Mouse (Mus musculus) intestine, embryonic 15.5 days (tissue): ENCODE data around the gene Leap2. TPM values are rescaled to one million over a fixed set of nuclear protein-coding genes. Genes with fewer than 3 reads are reported as not detected.

Experiments used
- ATAC-seq: fragments of 200-750 bp; cut with Nextera tagmentation; 2 replicates; pipeline ENCODE4 v1.8.0; 2017; ENCODE audit warnings: moderate TSS enrichment, moderate library complexity
- H3K27ac ChIP-seq: fragments of 300-500 bp; sonication (generic); 2 replicates; pipeline ENCODE4 v1.5.1; 2015; ENCODE audit warnings: mild to moderate bottlenecking, inconsistent platforms
- H3K27me3 ChIP-seq: fragments of 300-500 bp; sonication (generic); replicated peaks from 2 replicates; pipeline ENCODE4 v1.6.1; 2015; ENCODE audit warnings: inconsistent platforms
- H3K36me3 ChIP-seq: fragments of 300-500 bp; sonication (generic); 2 replicates; pipeline ENCODE4 v1.6.1; 2015; ENCODE audit warnings: inconsistent platforms
- H3K4me1 ChIP-seq: fragments of 300-500 bp; sonication (generic); replicated peaks from 2 replicates; pipeline ENCODE4 v1.6.1; 2015; ENCODE audit warnings: inconsistent platforms
- H3K4me2 ChIP-seq: fragments of 300-500 bp; sonication (generic); replicated peaks from 2 replicates; pipeline ENCODE4 v1.6.1; 2015; ENCODE audit warnings: mild to moderate bottlenecking, inconsistent platforms
- H3K4me3 ChIP-seq: fragments of 300-500 bp; sonication (generic); replicated peaks from 2 replicates; pipeline ENCODE4 v1.5.1; 2015; ENCODE audit warnings: inconsistent platforms
- H3K9ac ChIP-seq: fragments of 300-500 bp; sonication (generic); 2 replicates; pipeline ENCODE4 v1.6.1; 2015; ENCODE audit warnings: inconsistent platforms
- H3K9me3 ChIP-seq: fragments of 300-500 bp; sonication (generic); 2 replicates; pipeline ENCODE4 v1.6.1; 2016; ENCODE audit warnings: inconsistent platforms
- WGBS: fragments of 180-500 bp; shearing (Covaris S2); methylation state at CpG from one replicate; pipeline ENCODE4 v1.1.7; 2015; 5-methylcytosine and 5-hydroxymethylcytosine counted together
- polyA plus RNA-seq: library from polyadenylated mRNA; unstranded; fragments of >200 nt; fragmentation: Nextera tagmentation; extraction: Ambion mirVana; gene quantifications from 2 replicates; pipeline ENCODE4 v1.2.1, GENCODE M21; 2015

Gene Leap2
- polyA plus RNA-seq, 1 experiment from 2014 or later = 7.3 TPM

- Histone ChIP-seq H3K27me3 (peaks cover 9% of the 10 kb centered on the region), H3K4me2 (peak within 1 kb of the TSS; percentile 86), H3K4me3 (peak within 1 kb of the TSS; percentile 48), H3K4me1 (peaks cover 10% of the 10 kb centered on the region; the same call in 1 of the 2 replicates), H3K9ac (peak within 1 kb of the TSS; percentile 55), H3K9me3 (no peaks in the 10 kb centered on the region), H3K27ac (no peak within 1 kb of the TSS), H3K36me3 (no peaks in the 10 kb centered on the region)
- peak; percentile 86 for ATAC-seq
- 5% methylated on average over 41 of the region's 42 CpGs for WGBS
These were observed 33.8 kb upstream of the Leap2 start, which contains the start of the genes Gm10447 and Shroom1 for GRCm38 (mm10) chr11:53456474-53457371. TSS of gene Gm10447 (minus strand) at chr11:53457110. TSS of gene Shroom1 (plus strand) at chr11:53457205.

GRCm38 (mm10) chr11:53453031-53453430 is 30.1 kb upstream of the Leap2 start:
- H3K4me3 ChIP-seq = no peak overlapping the region
- H3K27me3 ChIP-seq = 0 out of 2 replicates have a peak, but pooled peaks cover 2% of the 10 kb centered on the region
- ATAC-seq = no peak
- peaks cover 21% of the 10 kb centered on the region for H3K4me1 ChIP-seq
- H3K4me2 ChIP-seq = no peak overlapping the region
- H3K27ac ChIP-seq = no peak overlapping the region
- WGBS = 79% methylated on average over 5 of the region's 5 CpGs
- no peaks in the 10 kb centered on the region for H3K9me3 ChIP-seq
- H3K36me3 ChIP-seq = no peaks in the 10 kb centered on the region
- H3K9ac ChIP-seq = no peak overlapping the region

GRCm38 (mm10) chr11:53452396-53452795 is 29.4 kb upstream of the Leap2 start:
- H3K4me3 ChIP-seq = no peak overlapping the region
- peaks cover 18% of the 10 kb centered on the region for H3K4me1 ChIP-seq
- no peak for ATAC-seq
- no peaks in the 10 kb centered on the region for H3K36me3 ChIP-seq
- H3K27me3 ChIP-seq = no peaks in the 10 kb centered on the region
- H3K9ac ChIP-seq = no peak overlapping the region
- WGBS = 97% methylated on average over 9 of the region's 9 CpGs
- H3K4me2 ChIP-seq = no peak overlapping the region
- H3K27ac ChIP-seq = no peak overlapping the region
- H3K9me3 ChIP-seq = no peaks in the 10 kb centered on the region

- Histone ChIP-seq H3K9ac (no peak overlapping the region), H3K4me3 (no peak overlapping the region), H3K9me3 (no peaks in the 10 kb centered on the region), H3K36me3 (no peaks in the 10 kb centered on the region), H3K4me1 (peaks cover 12% of the 10 kb centered on the region), H3K27ac (peak overlapping the region; percentile 67; the same call in 1 of the 2 replicates), H3K27me3 (no peaks in the 10 kb centered on the region), H3K4me2 (no peak overlapping the region)
- ATAC-seq = peak; percentile 46; the same call in 1 of the 2 replicates
- WGBS = 35% methylated on average over 2 of the region's 2 CpGs
These were observed 28.4 kb upstream of the Leap2 start for GRCm38 (mm10) chr11:53451361-53451760.

GRCm38 (mm10) chr11:53450070-53450705 is 27.2 kb upstream of the Leap2 start:
- Histone ChIP-seq H3K4me3 (no peak overlapping the region), H3K9ac (no peak overlapping the region), H3K27me3 (no peaks in the 10 kb centered on the region), H3K4me2 (0 out of 2 replicates have a peak overlapping the region, but pooled peaks have one; percentile 17), H3K4me1 (peaks cover 11% of the 10 kb centered on the region; the same call in 1 of the 2 replicates), H3K36me3 (no peaks in the 10 kb centered on the region), H3K27ac (peak overlapping the region; percentile 67; the same call in 1 of the 2 replicates), H3K9me3 (no peaks in the 10 kb centered on the region)
- WGBS = 30% methylated on average over 15 of the region's 15 CpGs
- ATAC-seq = peak; percentile 79

- Histone ChIP-seq H3K36me3 (no peaks in the 10 kb centered on the region), H3K9ac (no peak overlapping the region), H3K4me3 (no peak overlapping the region), H3K27ac (no peak overlapping the region), H3K9me3 (no peaks in the 10 kb centered on the region), H3K4me1 (peaks cover 11% of the 10 kb centered on the region; the same call in 1 of the 2 replicates), H3K4me2 (no peak overlapping the region), H3K27me3 (no peaks in the 10 kb centered on the region)
- ATAC-seq = no peak
- 81% methylated on average over 1 of the region's 1 CpGs for WGBS
These were observed 25.6 kb upstream of the Leap2 start for GRCm38 (mm10) chr11:53448529-53448928.

- H3K27me3 ChIP-seq = no peaks in the 10 kb centered on the region
- no peak overlapping the region for H3K4me3 ChIP-seq
- no peak for ATAC-seq
- H3K4me2 ChIP-seq = no peak overlapping the region
- H3K4me1 ChIP-seq = peaks cover 11% of the 10 kb centered on the region; the same call in 1 of the 2 replicates
- H3K27ac ChIP-seq = no peak overlapping the region
- WGBS = 90% methylated on average over 8 of the region's 8 CpGs
- no peaks in the 10 kb centered on the region for H3K36me3 ChIP-seq
- H3K9ac ChIP-seq = no peak overlapping the region
- H3K9me3 ChIP-seq = no peaks in the 10 kb centered on the region
These were observed 25.0 kb upstream of the Leap2 start for GRCm38 (mm10) chr11:53447996-53448395.

- Histone ChIP-seq H3K9ac (no peak overlapping the region), H3K36me3 (no peaks in the 10 kb centered on the region), H3K27me3 (no peaks in the 10 kb centered on the region), H3K27ac (no peak overlapping the region), H3K4me3 (no peak overlapping the region), H3K4me2 (no peak overlapping the region), H3K4me1 (peaks cover 10% of the 10 kb centered on the region; the same call in 1 of the 2 replicates), H3K9me3 (no peaks in the 10 kb centered on the region)
- no peak for ATAC-seq
- 65% methylated on average over 13 of the region's 13 CpGs for WGBS
These were observed 23.2 kb upstream of the Leap2 start for GRCm38 (mm10) chr11:53446183-53446582.

GRCm38 (mm10) chr11:53445562-53445961 is 22.6 kb upstream of the Leap2 start:
- ATAC-seq = no peak
- no peak overlapping the region for H3K27ac ChIP-seq
- no peaks in the 10 kb centered on the region for H3K9me3 ChIP-seq
- no peak overlapping the region for H3K4me3 ChIP-seq
- H3K9ac ChIP-seq = no peak overlapping the region
- no peak overlapping the region for H3K4me2 ChIP-seq
- 0 out of 2 replicates have a peak, but pooled peaks cover 4% of the 10 kb centered on the region for H3K4me1 ChIP-seq
- H3K27me3 ChIP-seq = no peaks in the 10 kb centered on the region
- 61% methylated on average over 13 of the region's 13 CpGs for WGBS
- H3K36me3 ChIP-seq = no peaks in the 10 kb centered on the region

- ATAC-seq = 0 out of 2 replicates have a peak, but pooled peaks have one; percentile 42
- no peaks in the 10 kb centered on the region for H3K4me1 ChIP-seq
- no peak overlapping the region for H3K9ac ChIP-seq
- H3K9me3 ChIP-seq = no peaks in the 10 kb centered on the region
- no peaks in the 10 kb centered on the region for H3K27me3 ChIP-seq
- no peak overlapping the region for H3K27ac ChIP-seq
- no peak overlapping the region for H3K4me2 ChIP-seq
- WGBS = 34% methylated on average over 6 of the region's 6 CpGs
- no peaks in the 10 kb centered on the region for H3K36me3 ChIP-seq
- no peak overlapping the region for H3K4me3 ChIP-seq
These were observed 20.9 kb upstream of the Leap2 start for GRCm38 (mm10) chr11:53443861-53444260.

- ATAC-seq = 0 out of 2 replicates have a peak, but pooled peaks have one; percentile 51
- H3K4me3 ChIP-seq = no peak overlapping the region
These were observed 19.0 kb upstream of the Leap2 start for GRCm38 (mm10) chr11:53441921-53442320.

GRCm38 (mm10) chr11:53436338-53436737 is 13.4 kb upstream of the Leap2 start:
- ATAC-seq = no peak
- Histone ChIP-seq H3K36me3 (no peaks in the 10 kb centered on the region), H3K27me3 (no peaks in the 10 kb centered on the region), H3K9me3 (no peaks in the 10 kb centered on the region), H3K4me1 (peaks cover 2% of the 10 kb centered on the region; the same call in 1 of the 2 replicates), H3K4me2 (no peak overlapping the region), H3K9ac (no peak overlapping the region), H3K27ac (no peak overlapping the region), H3K4me3 (no peak overlapping the region)
- WGBS = 84% methylated on average over 6 of the region's 6 CpGs

More at GRCm38 (mm10) chr11:53441921-53442320, 19.0 kb upstream of the Leap2 start:
- Histone ChIP-seq H3K27me3 (no peaks in the 10 kb centered on the region), H3K9ac (no peak overlapping the region), H3K9me3 (no peaks in the 10 kb centered on the region), H3K27ac (no peak overlapping the region), H3K36me3 (no peaks in the 10 kb centered on the region), H3K4me1 (no peaks in the 10 kb centered on the region), H3K4me2 (no peak overlapping the region)
- WGBS = 24% methylated on average over 12 of the region's 12 CpGs
